Mouse (Mus musculus) CH12.LX (cell line): ENCODE measurements around the gene 1700069L16Rik.

Experiments
- CHD2 ChIP-seq: IDR thresholded peaks from 2 replicates; pipeline ENCODE4 v1.6.1; 2011; ENCODE audit warnings: low read length, improper control_type of control experiment
- CTCF ChIP-seq, 2 experiments: IDR thresholded peaks in 1 of 2; conservative IDR thresholded peaks in 1 of 2; 2 replicates each; pipeline ENCODE4 v1.5.1; 2011 to 2012; ENCODE audit warnings: low read depth in 2 of 2, low read length in 2 of 2, improper control_type of control experiment in 1 of 2, inconsistent platforms in 1 of 2, mild to moderate bottlenecking in 1 of 2, moderate library complexity in 1 of 2
- EP300 ChIP-seq: IDR thresholded peaks from 2 replicates; pipeline ENCODE4 v1.6.1; 2011; ENCODE audit warnings: low read length, improper control_type of control experiment
- MAX ChIP-seq: IDR thresholded peaks from 2 replicates; pipeline ENCODE4 v1.6.1; 2011; ENCODE audit warnings: low read length, improper control_type of control experiment
- POLR2A ChIP-seq: IDR thresholded peaks from 2 replicates; pipeline ENCODE4 v1.6.1; 2011; ENCODE audit warnings: low read depth, mild to moderate bottlenecking, improper control_type of control experiment, low read length
- SIN3A ChIP-seq: IDR thresholded peaks from 2 replicates; pipeline ENCODE4 v1.6.1; 2012; ENCODE audit warnings: low read length, improper control_type of control experiment, inconsistent platforms
- TCF12 ChIP-seq: IDR thresholded peaks from 2 replicates; pipeline ENCODE4 v1.6.1; 2014; ENCODE audit warnings: low read depth, mild to moderate bottlenecking, inconsistent platforms, low read length, improper control_type of control experiment
- UBTF ChIP-seq: IDR thresholded peaks from 2 replicates; pipeline ENCODE4 v1.6.1; 2012; ENCODE audit warnings: low read depth, mild to moderate bottlenecking, inconsistent platforms, low read length, improper control_type of control experiment, moderate library complexity
- ZC3H11A ChIP-seq: IDR thresholded peaks from 2 replicates; pipeline ENCODE4 v1.6.1; 2012; ENCODE audit warnings: low read depth, mild to moderate bottlenecking, inconsistent platforms, low read length, improper control_type of control experiment

- TF ChIP-seq TCF12 (no peak), CHD2 (no peak), SIN3A (no peak), EP300 (no peak), CTCF (conservative IDR thresholded peaks at IDR 0.05 in 1 of 2, IDR thresholded peaks at IDR 0.05 in 1 of 2; ENCODE audit: low read depth in 2 of 2, low read length in 2 of 2) (no peak), ZC3H11A (no peak), UBTF (no peak), POLR2A (no peak), MAX (no peak)
Measured at GRCm38 (mm10) chr5:113703803-113704585, 20.6 kb downstream of the 1700069L16Rik start.
